Mouse (Mus musculus): ENCODE measurements around the gene Nkx1-2. TPM values are rescaled to one million over a fixed set of nuclear protein-coding genes. Genes with fewer than 3 reads are reported as not detected.

Nkx1-2 gene
- polyA plus RNA-seq, 1 experiment from 2014 or later: not detected

DNA sequence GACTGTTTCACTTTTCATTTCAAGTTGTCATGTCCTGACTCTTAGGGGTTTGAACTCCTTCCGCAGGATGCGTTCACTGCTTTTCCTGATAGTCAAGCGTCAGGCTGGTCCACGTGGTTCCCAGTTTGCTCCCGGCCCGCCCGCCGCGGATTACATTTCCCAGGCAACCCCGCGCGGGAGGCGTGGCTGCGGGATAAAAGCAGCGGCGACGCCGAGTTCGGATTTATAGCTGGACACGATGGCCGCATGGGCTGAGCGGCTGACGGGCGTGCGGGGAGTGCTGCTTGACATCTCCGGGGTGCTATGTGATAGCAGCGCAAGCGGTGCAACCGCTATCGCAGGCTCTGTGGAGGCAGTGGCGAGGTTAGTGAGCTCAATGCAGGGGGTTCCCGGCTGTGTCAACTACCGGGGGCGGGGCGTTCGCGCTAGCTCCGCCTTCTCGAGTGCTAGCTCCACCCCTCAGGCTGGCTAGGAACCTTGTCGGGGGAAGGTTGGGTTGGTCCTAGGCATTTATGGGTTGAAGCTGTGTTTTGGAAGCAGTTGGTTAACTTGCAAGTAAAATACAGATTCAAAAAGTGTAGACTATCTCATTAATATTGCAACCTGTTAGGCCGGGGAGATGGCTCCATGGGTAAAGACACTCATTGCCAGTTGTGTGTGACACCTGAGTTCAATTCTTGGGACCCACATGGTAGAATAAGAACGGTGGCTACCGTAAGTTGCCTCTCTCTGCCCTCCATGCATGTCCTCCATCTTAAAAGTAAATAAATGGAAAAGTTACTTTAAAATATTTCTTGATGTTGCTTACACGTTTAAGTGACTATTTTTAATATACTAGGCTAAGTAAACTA, 11.3 kb upstream of the Nkx1-2 start, which contains the start of gene Lhpp:
TSS of gene Lhpp (plus strand) at position 171 of the 851 bp plus-strand sequence.
- ATAC-seq (ENCODE audit: insufficient read depth, low FRiP score): peak; percentile 90
- H3K4me3 ChIP-seq (replicated peaks; ENCODE audit: low read length): peak within 1 kb of the TSS; percentile 60
- H3K36me3 ChIP-seq (ENCODE audit: control insufficient read depth, insufficient read depth, low read length): no peaks in the 10 kb centered on the region
- peaks cover 4% of the 10 kb centered on the region; the same call in 1 of the 2 replicates for H3K27me3 ChIP-seq (ENCODE audit: control insufficient read depth, insufficient read depth, low read length)
- H3K9ac ChIP-seq (ENCODE audit: low read length): peak within 1 kb of the TSS; percentile 73
- H3K9me3 ChIP-seq (replicated peaks; ENCODE audit: control insufficient read depth, low read length): no peaks in the 10 kb centered on the region
- WGBS: 7% methylated on average over 44 of the region's 44 CpGs
- no peaks in the 10 kb centered on the region for H3K4me1 ChIP-seq (ENCODE audit: control insufficient read depth, insufficient read depth, low read length)
- no peak within 1 kb of the TSS for H3K27ac ChIP-seq (ENCODE audit: low read length)
- peak within 1 kb of the TSS; percentile 65 for H3K4me2 ChIP-seq (ENCODE audit: low read depth, low read length)

DNA sequence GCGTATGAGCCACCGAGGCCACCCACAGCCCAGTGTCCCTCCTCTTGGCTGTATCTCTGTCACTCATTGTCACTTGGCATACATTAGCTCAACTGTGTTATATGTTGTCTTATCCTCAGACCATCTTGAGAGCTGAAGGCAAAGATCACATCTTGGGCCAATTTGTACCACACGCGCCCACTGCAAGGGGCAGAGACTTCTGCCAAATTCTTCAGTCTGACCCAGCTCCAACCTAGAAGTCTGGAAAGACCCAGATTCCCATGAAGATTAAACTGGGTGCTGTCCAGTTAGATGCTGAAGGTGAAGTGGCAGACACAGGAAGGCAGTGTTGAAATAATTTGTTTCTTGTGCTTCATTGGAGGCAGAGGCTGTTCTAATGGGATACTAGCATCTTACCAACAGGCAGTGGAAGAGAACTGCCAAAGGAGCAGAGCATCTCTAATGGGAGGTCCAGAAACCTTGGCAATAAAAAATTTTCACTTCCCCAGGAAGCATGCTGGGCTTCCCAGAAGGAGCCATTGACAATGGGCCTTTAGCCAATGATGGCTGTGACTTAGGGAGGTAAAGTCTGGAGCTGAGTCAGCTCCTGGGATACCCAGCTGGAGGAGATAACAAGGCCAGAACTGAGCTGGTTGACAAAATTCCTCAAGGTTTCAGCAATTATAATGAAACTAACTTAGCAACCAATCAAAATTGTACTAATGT, 9.0 kb upstream of the Nkx1-2 start:
- Histone ChIP-seq H3K9ac (ENCODE audit: low read length) (no peak overlapping the region), H3K4me3 (replicated peaks; ENCODE audit: low read length) (no peak overlapping the region), H3K36me3 (ENCODE audit: control insufficient read depth, insufficient read depth, low read length) (no peaks in the 10 kb centered on the region), H3K27ac (ENCODE audit: low read length) (no peak overlapping the region), H3K9me3 (replicated peaks; ENCODE audit: control insufficient read depth, low read length) (no peaks in the 10 kb centered on the region), H3K4me1 (ENCODE audit: control insufficient read depth, insufficient read depth, low read length) (no peaks in the 10 kb centered on the region), H3K27me3 (ENCODE audit: control insufficient read depth, insufficient read depth, low read length) (peaks cover 18% of the 10 kb centered on the region), H3K4me2 (ENCODE audit: low read depth, low read length) (no peak overlapping the region)
- 90% methylated on average over 4 of the region's 4 CpGs for WGBS
- no peak for ATAC-seq (ENCODE audit: insufficient read depth, low FRiP score)

GRCm38 (mm10) chr7:132605689-132606088, 6.3 kb upstream of the Nkx1-2 start:
- H3K27ac ChIP-seq (ENCODE audit: low read length): no peak overlapping the region
- 58% methylated on average over 5 of the region's 5 CpGs for WGBS
- no peak overlapping the region for H3K4me2 ChIP-seq (ENCODE audit: low read depth, low read length)
- H3K4me3 ChIP-seq (replicated peaks; ENCODE audit: low read length): no peak overlapping the region
- no peak overlapping the region for H3K9ac ChIP-seq (ENCODE audit: low read length)
- no peaks in the 10 kb centered on the region for H3K4me1 ChIP-seq (ENCODE audit: control insufficient read depth, insufficient read depth, low read length)
- no peak for ATAC-seq (ENCODE audit: insufficient read depth, low FRiP score)
- H3K27me3 ChIP-seq (ENCODE audit: control insufficient read depth, insufficient read depth, low read length): peaks cover 44% of the 10 kb centered on the region
- H3K36me3 ChIP-seq (ENCODE audit: control insufficient read depth, insufficient read depth, low read length): no peaks in the 10 kb centered on the region
- no peaks in the 10 kb centered on the region for H3K9me3 ChIP-seq (replicated peaks; ENCODE audit: control insufficient read depth, low read length)

DNA sequence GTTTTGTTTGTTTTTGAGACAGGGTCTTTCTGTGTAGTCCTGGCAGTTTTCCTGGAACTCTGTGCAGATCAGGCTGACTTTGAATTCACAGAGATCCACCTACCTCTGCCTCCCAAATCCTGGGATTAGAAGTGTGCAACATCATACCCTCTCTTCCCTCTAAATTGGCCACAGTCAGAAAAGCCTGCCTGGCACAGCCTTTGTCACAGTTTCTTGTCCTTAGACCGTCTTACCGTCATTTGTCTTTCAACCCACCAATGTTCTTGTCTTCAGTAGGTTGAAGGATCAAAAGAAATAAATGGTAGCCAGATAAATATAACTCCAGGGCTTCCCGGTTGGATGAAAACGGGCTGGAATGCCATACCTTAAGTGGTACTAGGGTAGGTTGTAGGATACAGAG, 5.3 kb upstream of the Nkx1-2 start:
- 87% methylated on average over 4 of the region's 4 CpGs for WGBS
- Histone ChIP-seq H3K4me1 (ENCODE audit: control insufficient read depth, insufficient read depth, low read length) (no peaks in the 10 kb centered on the region), H3K9me3 (replicated peaks; ENCODE audit: control insufficient read depth, low read length) (no peaks in the 10 kb centered on the region), H3K27ac (ENCODE audit: low read length) (no peak overlapping the region), H3K27me3 (ENCODE audit: control insufficient read depth, insufficient read depth, low read length) (peaks cover 54% of the 10 kb centered on the region), H3K4me3 (replicated peaks; ENCODE audit: low read length) (no peak overlapping the region), H3K4me2 (ENCODE audit: low read depth, low read length) (no peak overlapping the region), H3K9ac (ENCODE audit: low read length) (no peak overlapping the region), H3K36me3 (ENCODE audit: control insufficient read depth, insufficient read depth, low read length) (no peaks in the 10 kb centered on the region)
- ATAC-seq (ENCODE audit: insufficient read depth, low FRiP score): no peak

- no peaks in the 10 kb centered on the region for H3K9me3 ChIP-seq (replicated peaks; ENCODE audit: control insufficient read depth, low read length)
- WGBS: 14% methylated on average over 8 of the region's 8 CpGs
- no peak overlapping the region for H3K4me2 ChIP-seq (ENCODE audit: low read depth, low read length)
- H3K4me3 ChIP-seq (replicated peaks; ENCODE audit: low read length): no peak overlapping the region
- H3K9ac ChIP-seq (ENCODE audit: low read length): no peak overlapping the region
- no peak for ATAC-seq (ENCODE audit: insufficient read depth, low FRiP score)
- peaks cover 90% of the 10 kb centered on the region for H3K27me3 ChIP-seq (ENCODE audit: control insufficient read depth, insufficient read depth, low read length)
- H3K36me3 ChIP-seq (ENCODE audit: control insufficient read depth, insufficient read depth, low read length): no peaks in the 10 kb centered on the region
- peaks cover 9% of the 10 kb centered on the region for H3K4me1 ChIP-seq (ENCODE audit: control insufficient read depth, insufficient read depth, low read length)
- H3K27ac ChIP-seq (ENCODE audit: low read length): no peak overlapping the region
Measured at GRCm38 (mm10) chr7:132600926-132601325, 1.5 kb upstream of the Nkx1-2 start.

GRCm38 (mm10) chr7:132600026-132600425, 589 bp upstream of the Nkx1-2 start:
- Histone ChIP-seq H3K27ac (ENCODE audit: low read length) (no peak overlapping the region), H3K4me2 (ENCODE audit: low read depth, low read length) (peak overlapping the region; percentile 57), H3K9ac (ENCODE audit: low read length) (no peak overlapping the region; the same call in 1 of the 2 replicates), H3K9me3 (replicated peaks; ENCODE audit: control insufficient read depth, low read length) (no peaks in the 10 kb centered on the region), H3K27me3 (ENCODE audit: control insufficient read depth, insufficient read depth, low read length) (peaks cover 88% of the 10 kb centered on the region), H3K4me3 (replicated peaks; ENCODE audit: low read length) (peak overlapping the region; percentile 37), H3K4me1 (ENCODE audit: control insufficient read depth, insufficient read depth, low read length) (peaks cover 9% of the 10 kb centered on the region), H3K36me3 (ENCODE audit: control insufficient read depth, insufficient read depth, low read length) (no peaks in the 10 kb centered on the region)
- ATAC-seq (ENCODE audit: insufficient read depth, low FRiP score): no peak
- WGBS: 7% methylated on average over 9 of the region's 9 CpGs

DNA sequence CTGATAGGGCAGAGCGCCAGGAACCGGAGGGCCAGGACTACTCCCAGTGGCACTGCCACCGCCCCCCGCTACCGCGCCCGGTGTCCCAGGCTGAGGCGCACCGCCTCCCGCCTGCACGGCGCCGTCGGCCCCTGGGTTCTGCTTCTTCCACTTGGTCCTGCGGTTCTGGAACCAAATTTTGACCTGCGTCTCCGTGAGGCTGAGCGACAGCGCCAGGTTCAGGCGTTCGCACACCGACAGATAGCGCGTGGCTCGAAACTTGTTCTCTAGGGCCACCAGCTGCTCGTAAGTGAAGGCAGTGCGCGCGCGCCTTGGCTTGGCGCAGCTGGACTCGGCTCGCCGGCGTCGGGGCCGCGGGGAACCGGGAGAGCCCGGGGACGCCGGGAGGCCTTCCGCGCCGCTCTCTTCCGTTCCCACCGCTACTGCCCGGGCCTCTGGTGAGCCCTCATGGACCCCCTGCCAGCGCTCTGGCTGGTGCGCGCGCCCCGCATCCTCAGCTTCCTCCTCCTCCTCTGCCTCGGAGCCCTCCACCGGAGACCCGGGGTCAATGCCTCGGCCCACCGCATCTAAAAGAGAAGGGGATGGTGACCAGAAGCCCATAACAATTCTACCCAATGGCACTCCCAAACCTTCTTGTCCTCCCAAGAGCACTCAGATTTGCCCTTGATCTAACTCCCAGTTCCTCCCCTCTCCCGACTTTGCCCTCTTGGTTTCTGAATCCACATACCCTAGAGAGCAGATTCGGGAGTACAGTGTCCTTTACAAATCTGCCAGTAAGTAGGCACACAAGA, 2.0 kb downstream of the Nkx1-2 start:
- peak overlapping the region; percentile 76 for H3K4me2 ChIP-seq (ENCODE audit: low read depth, low read length)
- no peaks in the 10 kb centered on the region for H3K9me3 ChIP-seq (replicated peaks; ENCODE audit: control insufficient read depth, low read length)
- peak overlapping the region; percentile 53; the same call in 1 of the 2 replicates for H3K9ac ChIP-seq (ENCODE audit: low read length)
- no peak overlapping the region for H3K27ac ChIP-seq (ENCODE audit: low read length)
- ATAC-seq (ENCODE audit: insufficient read depth, low FRiP score): peak; percentile 42; the same call in 1 of the 2 replicates
- no peaks in the 10 kb centered on the region for H3K36me3 ChIP-seq (ENCODE audit: control insufficient read depth, insufficient read depth, low read length)
- WGBS: under 1% methylated on average over 55 of the region's 60 CpGs
- peak overlapping the region; percentile 45 for H3K4me3 ChIP-seq (replicated peaks; ENCODE audit: low read length)
- H3K27me3 ChIP-seq (ENCODE audit: control insufficient read depth, insufficient read depth, low read length): peaks cover 71% of the 10 kb centered on the region
- H3K4me1 ChIP-seq (ENCODE audit: control insufficient read depth, insufficient read depth, low read length): peaks cover 9% of the 10 kb centered on the region

GRCm38 (mm10) chr7:132596557-132597250, 2.7 kb downstream of the Nkx1-2 start:
- Histone ChIP-seq H3K4me2 (ENCODE audit: low read depth, low read length) (peak overlapping the region; percentile 76), H3K4me1 (ENCODE audit: control insufficient read depth, insufficient read depth, low read length) (peaks cover 9% of the 10 kb centered on the region), H3K9me3 (replicated peaks; ENCODE audit: control insufficient read depth, low read length) (no peaks in the 10 kb centered on the region), H3K9ac (ENCODE audit: low read length) (peak overlapping the region; percentile 53; the same call in 1 of the 2 replicates), H3K27me3 (ENCODE audit: control insufficient read depth, insufficient read depth, low read length) (peaks cover 64% of the 10 kb centered on the region), H3K4me3 (replicated peaks; ENCODE audit: low read length) (peak overlapping the region; percentile 45), H3K27ac (ENCODE audit: low read length) (no peak overlapping the region), H3K36me3 (ENCODE audit: control insufficient read depth, insufficient read depth, low read length) (no peaks in the 10 kb centered on the region)
- ATAC-seq (ENCODE audit: insufficient read depth, low FRiP score): 0 out of 2 replicates have a peak, but pooled peaks have one; percentile 42
- WGBS: 11% methylated on average over 26 of the region's 26 CpGs
